Mouse (Mus musculus) lung, adult 2 months (tissue): ENCODE data around the gene Cphx1.
"Not testable (repeated sequence)": the region's sequence is repeated elsewhere in the genome, so short reads cannot be mapped to it uniquely, and the experiment has no call there.

Experiments used
- CTCF ChIP-seq: fragments of 200-500 bp; IDR thresholded peaks from 2 replicates; pipeline ENCODE4 v1.5.1; 2011; ENCODE audit warnings: mild to moderate bottlenecking, low read length, control low read depth; ENCODE audit not compliant: insufficient read depth
- POLR2A ChIP-seq: fragments of 200-500 bp; IDR thresholded peaks from 2 replicates; pipeline ENCODE4 v1.6.1; 2011; ENCODE audit warnings: low read depth, mild to moderate bottlenecking, control low read depth, low read length, borderline replicate concordance; ENCODE audit errors: extremely low read depth

DNA sequence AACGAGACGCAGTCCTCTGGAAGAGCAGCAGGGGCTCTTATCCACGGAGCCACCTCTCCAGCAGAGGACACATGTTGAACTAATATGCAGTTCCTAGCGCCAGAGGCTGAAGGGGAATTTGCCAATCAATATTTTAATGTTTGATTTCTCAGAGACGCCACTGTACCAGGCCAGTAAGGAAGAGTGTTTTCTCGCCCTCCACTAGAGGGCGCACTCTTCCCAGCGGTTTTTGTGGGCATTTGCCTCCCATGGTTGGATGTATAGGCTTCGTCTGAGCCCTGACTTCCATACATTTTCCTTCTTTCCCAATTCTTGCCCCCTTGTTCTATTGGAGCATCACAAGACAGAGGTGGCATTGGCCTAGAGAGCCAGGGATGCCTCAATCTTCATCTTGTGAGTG lies 30.8 kb upstream of the Cphx1 start:
- TF ChIP-seq CTCF, POLR2A: not testable (repeated sequence)
